Mouse (Mus musculus) left cerebral cortex, adult 8-10 months (tissue): ENCODE results near the gene Ehhadh. TPM values are rescaled to one million over a fixed set of nuclear protein-coding genes. Genes with fewer than 3 reads are reported as not detected.
"Not testable (repeated sequence)": the region's sequence is repeated elsewhere in the genome, so short reads cannot be mapped to it uniquely, and the experiment has no call there.

ENCODE experiments used
- DNase-seq, 2 experiments: peaks; one replicate each; pipeline ENCODE4 v3.0.0; 2022; ENCODE audit warnings: low spot score in 2 of 2
- total RNA-seq, 4 experiments: library from RNA; stranded (reverse); gene quantifications; 2 replicates each; pipeline ENCODE4 v1.2.4; 2022

Ehhadh gene
- total RNA-seq, 4 experiments from 2014 or later: 2.4 to 3.3 (median 2.6) TPM

- no peak for DNase-seq
These were observed 7.1 kb upstream of the Ehhadh start for GRCm38 (mm10) chr16:21794697-21795045.

- peak; percentile 89 to 93 for DNase-seq
These were observed 6.5 kb upstream of the Ehhadh start, which contains the start of gene Map3k13 for GRCm38 (mm10) chr16:21793875-21794696. Map3k13 (plus strand) TSS chr16:21794346.

GRCm38 (mm10) chr16:21793080-21793810 is 5.6 kb upstream of the Ehhadh start:
- DNase-seq: not testable (repeated sequence)

GRCm38 (mm10) chr16:21791779-21792178 is 4.2 kb upstream of the Ehhadh start:
- no peak for DNase-seq

- no peak for DNase-seq
These were observed 2.9 kb upstream of the Ehhadh start for GRCm38 (mm10) chr16:21790469-21790868.

- no peak for DNase-seq
These were observed 1.6 kb upstream of the Ehhadh start for GRCm38 (mm10) chr16:21789180-21789579.

GRCm38 (mm10) chr16:21788581-21788980 is 974 bp upstream of the Ehhadh start:
- DNase-seq: no peak

GRCm38 (mm10) chr16:21786317-21786716 is 1.3 kb downstream of the Ehhadh start:
- no peak for DNase-seq

GRCm38 (mm10) chr16:21785000-21785399 is 2.6 kb downstream of the Ehhadh start:
- DNase-seq: no peak

- no peak for DNase-seq
These were observed 4.8 kb downstream of the Ehhadh start for GRCm38 (mm10) chr16:21782807-21783206.

GRCm38 (mm10) chr16:21781895-21782294 is 5.7 kb downstream of the Ehhadh start:
- no peak for DNase-seq

- no peak for DNase-seq
These were observed 6.3 kb downstream of the Ehhadh start for GRCm38 (mm10) chr16:21781277-21781676.

- no peak for DNase-seq
These were observed 8.5 kb downstream of the Ehhadh start for GRCm38 (mm10) chr16:21779149-21779548.

- no peak for DNase-seq
These were observed 9.2 kb downstream of the Ehhadh start for GRCm38 (mm10) chr16:21778293-21778866.

GRCm38 (mm10) chr16:21774725-21775124 is 12.9 kb downstream of the Ehhadh start:
- no peak for DNase-seq

GRCm38 (mm10) chr16:21769667-21770066 is 17.9 kb downstream of the Ehhadh start:
- no peak for DNase-seq

- no peak for DNase-seq
These were observed 19.4 kb downstream of the Ehhadh start for GRCm38 (mm10) chr16:21768255-21768654.

GRCm38 (mm10) chr16:21758447-21758846 is 29.2 kb downstream of the Ehhadh start:
- DNase-seq: no peak

GRCm38 (mm10) chr16:21743401-21743800 is 44.2 kb downstream of the Ehhadh start:
- no peak for DNase-seq

- no peak for DNase-seq
These were observed 44.7 kb downstream of the Ehhadh start for GRCm38 (mm10) chr16:21742898-21743297.

GRCm38 (mm10) chr16:21742191-21742870 is 45.3 kb downstream of the Ehhadh start:
- DNase-seq: no peak

GRCm38 (mm10) chr16:21741542-21741941 is 46.1 kb downstream of the Ehhadh start:
- no peak for DNase-seq
